Mouse (Mus musculus) ovary, adult 18-20 months (tissue): ENCODE results near the gene Gcnt7.

Experiments used
- DNase-seq: peaks from one replicate; pipeline ENCODE4 v3.0.0; 2022; ENCODE audit warnings: low spot score, mixed read lengths

Gene Gcnt7

DNA sequence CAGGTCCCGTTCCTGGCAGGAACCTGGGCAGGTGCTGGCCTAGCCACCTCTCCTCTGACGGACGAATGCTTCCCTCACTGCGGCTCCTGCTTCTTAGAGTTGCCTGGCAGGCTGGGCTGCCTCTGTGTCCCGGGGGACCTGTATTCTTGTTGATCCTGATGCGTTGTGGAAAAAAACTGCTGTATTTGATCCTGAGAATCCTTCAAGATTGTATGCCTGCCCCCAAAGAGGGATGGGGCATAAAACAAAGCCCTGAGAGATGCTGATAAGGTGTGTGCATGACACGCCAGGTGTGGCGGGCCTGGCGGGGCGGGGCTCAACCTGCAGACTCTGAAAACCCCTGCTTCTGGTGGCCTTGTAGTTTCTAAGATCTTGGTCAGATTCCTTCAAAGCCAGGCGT, at the start of gene Gcnt7:
Gene Gcnt7 (minus strand): TSS at position 101 of the 400 bp plus-strand sequence.
- no peak for DNase-seq

DNA sequence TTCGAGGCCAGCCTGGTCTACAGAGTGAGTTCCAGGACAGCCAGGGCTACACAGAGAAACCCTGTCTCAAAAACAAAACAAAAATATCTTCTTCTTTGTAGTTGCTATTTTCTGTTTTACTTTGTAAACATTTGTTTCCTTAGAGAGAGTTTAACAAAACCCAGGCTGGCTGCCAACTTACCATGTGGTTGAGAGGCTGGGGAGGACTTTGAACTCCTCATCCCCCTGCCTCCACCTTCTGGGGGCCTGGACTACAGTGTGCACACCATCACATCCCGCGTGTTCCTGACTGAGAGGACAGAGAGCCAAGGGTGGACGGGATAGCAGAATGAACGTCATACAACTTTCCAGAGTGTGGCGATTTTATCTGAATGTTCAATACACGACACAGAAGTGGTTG, 47.7 kb upstream of the Gcnt7 start:
- DNase-seq, result no peak

DNA sequence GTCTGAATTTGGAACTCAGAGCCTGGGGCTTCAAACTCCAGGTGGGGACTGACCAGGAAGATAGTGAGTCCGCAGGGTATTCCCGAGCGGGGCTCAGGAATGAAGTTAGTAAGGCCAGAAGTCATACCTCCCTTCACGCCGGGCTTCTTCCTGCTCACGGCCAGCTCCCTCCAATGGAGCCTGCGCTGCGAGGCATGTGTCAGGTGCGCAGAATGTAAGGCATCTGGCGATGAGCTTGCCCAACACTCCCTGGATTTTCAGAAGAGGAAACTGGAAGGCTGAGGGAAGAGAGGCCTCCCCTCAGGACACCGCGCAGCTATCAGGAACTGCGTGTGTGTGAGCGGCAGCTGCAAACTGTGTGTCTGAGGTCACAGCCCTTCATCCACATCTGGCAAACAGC, 43.8 kb upstream of the Gcnt7 start:
- DNase-seq, result no peak

DNA sequence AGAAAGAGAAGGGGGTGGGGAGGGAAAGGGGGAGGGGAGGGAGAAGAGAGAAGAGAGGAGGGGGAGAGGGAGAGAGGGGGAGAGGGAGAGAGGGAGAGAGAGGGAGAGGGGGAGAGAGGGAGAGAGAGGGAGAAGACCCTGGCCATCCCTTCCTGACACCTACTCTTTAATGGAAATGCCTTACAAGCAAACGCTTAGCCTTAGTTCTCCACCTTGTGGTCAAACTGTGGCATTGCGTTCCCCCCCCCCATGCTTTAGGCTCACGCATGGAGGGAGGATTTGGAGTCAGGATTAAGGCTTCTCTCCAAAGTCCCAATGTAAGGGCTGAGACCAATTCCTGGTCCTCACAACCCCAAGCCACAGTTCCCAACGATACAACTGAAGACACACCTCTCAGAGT, 42.9 kb upstream of the Gcnt7 start:
- DNase-seq, result no peak

DNA sequence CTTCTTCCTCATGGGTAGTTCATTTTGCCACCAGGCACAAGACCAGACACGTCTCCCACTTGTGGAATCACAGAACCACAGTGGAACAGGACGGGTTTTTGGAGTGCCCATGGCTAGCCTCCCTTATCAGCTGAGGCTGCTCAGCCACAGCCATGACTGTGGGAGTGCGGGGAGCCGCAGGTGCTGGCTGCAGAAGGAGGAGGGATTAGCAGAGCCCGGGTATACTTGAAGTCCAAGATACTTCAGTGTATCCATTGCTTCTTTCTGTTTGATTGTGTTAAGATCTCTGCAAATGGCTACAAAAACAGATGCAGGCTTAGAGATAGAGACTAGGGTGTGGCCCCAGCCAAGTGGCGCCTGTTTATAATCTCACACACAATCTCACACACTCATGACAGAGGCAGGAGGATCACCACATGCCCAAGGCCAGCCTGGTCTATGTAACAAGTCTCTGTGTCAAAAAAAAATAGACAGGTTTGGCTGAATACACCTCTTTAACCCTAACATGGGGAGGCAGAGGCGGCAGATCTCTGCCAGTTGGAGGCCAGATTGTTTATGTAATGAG, 42.4 kb upstream of the Gcnt7 start:
- DNase-seq, result no peak

DNA sequence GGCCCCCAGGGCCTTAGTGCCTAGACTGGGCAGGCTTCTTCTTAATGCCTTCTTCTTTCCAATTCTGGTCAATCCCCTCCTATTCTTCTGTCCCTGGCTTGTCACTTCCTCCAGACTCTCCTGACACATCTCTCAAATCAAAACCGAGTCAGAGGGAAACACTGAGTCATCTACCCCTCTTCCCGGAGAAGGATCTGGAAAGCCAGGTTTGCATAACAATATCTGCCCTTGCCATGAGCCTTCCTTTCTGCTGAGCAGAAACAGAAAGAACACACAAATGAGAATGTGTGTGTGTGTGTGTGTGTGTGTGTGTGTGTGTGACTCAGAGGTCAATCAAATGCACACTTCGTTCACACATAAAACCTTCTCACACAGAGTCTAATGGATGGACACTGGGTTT, 40.4 kb upstream of the Gcnt7 start:
- no peak for DNase-seq

DNA sequence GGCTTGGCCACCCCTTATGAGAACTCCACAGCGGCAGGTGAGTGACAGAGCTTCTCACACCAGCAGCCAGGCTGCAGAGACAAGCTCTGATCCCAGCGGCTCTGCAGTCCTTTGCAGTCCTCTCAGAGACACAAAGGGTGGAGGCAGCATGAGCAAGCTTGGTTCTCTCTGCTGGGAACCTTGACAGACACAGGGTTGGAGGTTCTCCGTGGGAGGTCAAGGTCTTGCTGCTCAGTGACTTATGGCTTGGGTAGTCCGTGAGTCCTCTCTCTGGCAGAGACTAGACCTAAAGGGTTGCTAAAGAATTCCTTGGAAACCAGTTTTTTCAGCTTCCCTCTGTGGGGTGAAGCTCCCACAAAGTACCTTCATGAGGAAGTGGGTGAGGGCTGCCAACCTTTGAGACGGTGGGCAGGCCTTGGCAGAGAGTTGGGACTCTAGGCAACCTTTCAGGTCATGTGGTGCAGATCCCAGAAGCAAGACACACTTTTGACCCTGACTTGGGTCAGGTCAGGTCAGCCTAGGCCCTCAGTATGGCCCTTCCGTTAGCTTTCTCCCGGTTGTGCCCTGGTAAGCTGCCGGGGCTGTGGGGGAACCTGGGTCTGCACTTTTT, 38.4 kb upstream of the Gcnt7 start:
- DNase-seq, result no peak

DNA sequence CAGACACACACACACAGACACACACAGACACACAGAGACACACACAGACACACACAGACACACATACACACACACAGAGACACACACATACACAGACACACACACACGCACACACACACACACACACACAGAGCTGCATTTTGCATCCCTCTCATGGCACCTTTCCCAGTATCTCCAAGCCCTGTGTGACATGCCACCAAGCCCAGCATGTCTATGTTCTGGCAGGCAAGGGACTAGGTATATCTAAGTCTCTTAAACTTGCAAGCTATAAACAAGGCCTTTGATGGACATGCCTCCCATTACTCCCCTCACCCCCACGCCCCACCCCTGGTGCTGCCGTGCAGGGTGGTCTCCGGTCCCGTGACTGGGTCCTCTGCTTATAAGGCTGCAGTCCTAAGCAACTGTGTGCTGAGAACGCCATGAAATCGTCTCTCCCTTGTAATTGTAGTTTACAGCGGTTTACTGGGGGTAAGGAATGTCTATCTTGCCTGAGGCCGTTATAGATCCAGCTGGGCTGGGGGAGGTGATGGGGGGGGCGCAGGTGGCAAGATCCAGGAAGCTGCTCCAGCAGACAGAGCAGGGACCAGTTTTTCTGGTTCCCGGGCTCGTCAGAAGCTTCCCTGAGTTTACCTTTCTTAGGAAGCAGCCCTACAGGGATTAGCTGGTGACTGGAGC, 26.4 kb upstream of the Gcnt7 start:
- no peak for DNase-seq

DNA sequence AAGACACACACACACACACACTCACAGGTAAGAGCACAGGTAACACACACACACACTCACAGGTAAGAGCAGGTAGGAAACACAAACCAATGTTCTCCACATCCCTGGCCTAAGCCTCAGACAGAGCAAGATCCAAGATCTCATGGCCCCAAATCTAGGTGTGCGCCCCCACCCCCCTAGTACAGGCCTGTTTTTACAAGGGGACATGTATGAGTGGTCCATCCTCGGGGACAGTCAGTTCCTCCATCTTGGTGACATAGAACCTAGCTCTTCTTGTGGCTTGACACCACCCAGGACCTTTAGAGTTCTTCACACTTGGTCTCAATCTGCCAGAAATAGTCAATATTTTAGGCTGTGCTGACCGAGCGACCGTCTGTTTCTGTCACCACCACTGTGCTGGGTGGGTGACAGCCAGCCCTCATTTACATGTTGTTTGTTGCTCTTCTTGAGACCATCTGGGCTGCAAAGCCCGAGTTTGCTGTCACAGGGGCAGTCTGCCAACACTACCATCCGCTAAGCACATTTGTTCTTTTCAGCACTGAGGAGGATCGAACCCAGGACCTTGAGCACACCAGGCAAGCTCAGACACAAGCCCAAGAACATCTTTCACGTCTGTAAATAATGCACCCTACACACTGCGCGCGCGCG, 25.5 kb upstream of the Gcnt7 start:
- no peak for DNase-seq

DNA sequence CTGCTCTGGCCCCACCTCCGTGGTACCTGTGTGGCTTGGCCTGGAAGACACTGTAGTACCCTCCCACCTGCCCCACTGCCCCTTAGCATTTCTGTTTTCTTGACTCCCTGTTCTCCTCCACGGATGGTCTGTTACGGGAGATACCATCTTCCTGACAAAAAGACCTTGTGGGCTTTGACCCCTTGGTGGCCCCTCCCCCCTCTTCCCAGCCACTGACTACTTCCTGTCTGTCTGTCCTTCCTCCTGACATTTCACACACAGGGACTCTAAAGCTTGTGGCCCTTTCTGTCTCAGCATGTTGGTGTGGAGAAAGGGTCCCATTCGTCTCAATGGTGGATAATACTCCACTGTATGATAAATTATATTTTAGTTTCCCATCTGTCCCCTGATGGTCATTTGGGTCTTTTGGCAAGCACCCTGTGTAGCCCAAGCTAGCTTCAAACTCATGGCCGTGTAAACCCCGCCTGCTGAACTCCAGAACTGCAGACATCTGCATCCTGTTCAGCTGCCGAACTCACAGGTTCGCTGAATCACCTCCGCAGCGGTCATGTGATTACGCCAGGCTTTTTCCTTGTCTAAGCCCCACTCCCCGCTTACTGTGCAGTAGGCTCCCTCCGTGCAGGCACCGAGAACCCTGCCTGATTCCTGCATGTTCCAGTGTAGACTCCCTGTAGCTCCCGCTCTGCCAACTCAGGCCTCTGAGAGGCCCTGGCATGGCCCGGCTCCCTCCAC, 23.4 kb upstream of the Gcnt7 start:
- no peak for DNase-seq

DNA sequence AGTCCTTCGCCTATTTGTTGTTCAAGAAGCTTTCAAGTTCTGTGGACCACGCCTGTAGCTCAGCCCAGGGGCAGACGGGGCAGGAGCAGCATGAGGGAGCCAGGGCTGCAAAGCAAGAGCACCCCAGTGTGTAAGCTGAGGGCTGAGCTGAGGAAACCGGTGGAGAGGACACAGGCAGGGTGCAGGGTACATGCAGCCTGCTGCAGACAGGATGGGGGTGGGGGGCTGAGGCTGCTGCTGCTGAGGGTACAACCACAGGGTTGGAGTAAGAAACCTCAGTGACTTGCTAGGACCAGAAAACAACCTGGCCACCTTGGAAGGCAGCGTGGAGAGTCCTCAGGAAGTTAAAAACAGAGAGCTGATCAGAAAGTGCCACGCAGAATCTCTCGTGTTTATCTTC, 21.9 kb upstream of the Gcnt7 start:
- no peak for DNase-seq

DNA sequence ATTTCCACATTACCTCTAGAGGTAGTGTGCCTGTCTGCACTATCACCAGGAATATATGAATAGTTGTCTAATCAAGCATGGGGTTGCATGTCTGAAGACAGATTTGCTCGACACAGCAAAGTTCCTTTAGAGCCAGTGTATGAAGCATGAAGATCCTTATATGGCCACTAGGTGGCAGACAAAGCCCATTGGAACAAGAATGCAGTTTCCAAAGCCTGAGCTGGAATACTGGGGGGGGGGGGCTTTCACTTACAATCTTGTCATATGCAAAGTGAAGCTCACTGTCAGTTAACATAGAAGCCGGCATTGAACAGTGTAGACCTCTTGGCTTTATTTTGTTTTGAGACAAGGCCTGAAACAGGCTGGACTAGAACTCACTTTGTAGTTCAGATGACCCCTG, 19.5 kb upstream of the Gcnt7 start:
- no peak for DNase-seq

DNA sequence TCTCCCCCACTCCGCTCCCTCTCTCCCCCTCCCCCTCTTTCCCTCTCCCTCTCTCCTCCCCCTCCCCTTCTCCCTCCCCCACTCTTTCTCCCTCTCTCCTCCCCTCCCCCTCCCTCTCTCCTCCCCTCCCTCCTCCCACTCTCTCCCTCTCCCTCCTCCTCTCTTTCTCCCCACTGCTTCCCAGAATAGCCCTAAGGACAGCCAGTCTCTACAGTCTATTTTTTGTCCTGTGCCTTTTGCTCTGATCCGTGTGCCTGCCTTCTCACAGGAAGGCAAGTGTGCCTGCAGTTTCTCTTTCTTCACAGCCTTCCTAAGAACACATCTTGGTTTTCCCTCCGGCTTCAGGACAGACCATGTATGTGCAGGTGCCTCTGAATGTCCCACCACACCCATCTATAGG, 19.0 kb upstream of the Gcnt7 start:
- no peak for DNase-seq

DNA sequence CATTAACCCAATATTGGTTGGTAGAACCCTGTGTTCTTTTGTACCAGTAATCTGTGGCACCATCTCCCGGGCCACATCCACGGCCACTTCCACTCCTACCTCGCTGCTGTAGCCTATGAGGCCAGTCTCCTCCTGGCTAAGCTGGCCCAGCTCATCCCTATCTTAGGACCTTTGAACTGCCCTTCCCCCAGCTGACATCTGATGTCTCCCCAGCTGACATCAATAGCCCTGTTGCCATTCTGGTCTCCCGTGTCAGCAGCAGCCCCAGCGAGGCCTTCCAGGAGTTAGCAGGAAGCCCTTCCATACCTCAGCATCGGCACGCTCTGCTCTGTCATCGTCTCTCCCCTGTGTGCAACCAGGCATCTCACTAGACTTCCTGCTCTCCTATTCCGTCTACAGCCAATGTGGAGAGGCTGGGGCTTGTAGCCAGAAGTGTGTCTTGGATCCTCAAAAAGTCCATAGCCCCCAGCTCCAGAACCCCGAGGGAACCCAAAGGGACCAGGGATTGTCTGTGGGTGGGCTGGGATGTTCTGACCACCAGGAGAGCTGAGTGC, 18.4 kb upstream of the Gcnt7 start:
- no peak for DNase-seq

DNA sequence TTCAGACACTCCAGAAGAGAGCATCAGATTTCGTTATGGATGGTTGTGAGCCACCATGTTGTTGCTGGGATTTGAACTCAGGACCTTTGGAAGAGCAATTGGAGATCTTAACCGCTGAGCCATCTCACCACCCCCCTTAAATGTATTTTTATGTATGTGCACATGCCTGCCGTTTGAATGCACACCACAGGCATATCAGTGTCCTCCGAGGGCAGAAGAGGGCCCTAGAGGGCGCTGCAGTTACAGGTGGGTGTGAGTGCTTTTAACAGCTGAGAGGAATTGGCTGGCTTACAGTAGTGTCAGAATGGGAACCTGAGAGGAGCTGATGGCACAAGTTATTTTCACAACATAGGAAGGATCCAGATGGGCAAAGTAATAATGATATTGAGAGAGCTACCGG, 16.6 kb upstream of the Gcnt7 start:
- no peak for DNase-seq

DNA sequence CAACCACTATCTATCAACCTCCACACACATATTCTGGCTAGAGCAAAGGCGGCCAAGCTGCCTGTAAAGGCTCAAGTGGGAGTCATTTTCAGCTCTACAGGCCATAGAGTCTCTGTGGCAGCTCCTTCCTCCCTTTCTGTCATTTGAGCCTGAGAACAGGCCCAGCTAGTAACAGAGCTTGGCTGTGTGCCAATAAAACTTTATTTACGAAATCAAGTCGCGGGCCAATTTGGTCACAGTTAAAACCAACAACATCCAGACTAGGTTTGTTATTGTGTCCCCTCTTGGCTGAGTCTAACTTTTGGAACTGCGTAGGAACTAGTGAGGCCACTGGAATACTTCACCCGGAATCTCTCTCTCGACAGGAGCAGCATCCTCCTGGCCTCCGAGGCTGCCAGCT, 15.2 kb upstream of the Gcnt7 start:
- DNase-seq, result no peak

DNA sequence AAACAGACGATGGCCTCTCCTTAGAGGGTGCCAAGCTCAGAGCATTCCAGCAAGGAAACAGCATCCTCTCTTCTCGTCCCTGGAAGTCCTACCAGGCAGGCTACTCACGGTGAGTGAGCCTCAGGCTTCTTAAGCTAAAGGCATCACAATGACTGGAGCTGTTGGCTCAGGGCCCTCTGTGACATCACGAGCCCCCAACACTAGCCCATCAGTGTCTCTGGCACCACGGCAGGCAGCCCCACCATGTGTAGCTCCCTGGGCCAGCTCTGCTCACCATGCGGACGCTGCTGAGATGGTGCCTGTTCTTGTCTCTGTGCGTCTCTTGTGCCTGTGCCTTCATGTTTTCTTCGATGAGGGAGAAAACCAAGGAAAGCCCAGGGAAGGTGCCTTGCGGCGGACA, 13.9 kb upstream of the Gcnt7 start, which contains the start of gene Fam209:
Gene Fam209 (plus strand): TSS at position 203 of the 400 bp plus-strand sequence.
- no peak for DNase-seq

DNA sequence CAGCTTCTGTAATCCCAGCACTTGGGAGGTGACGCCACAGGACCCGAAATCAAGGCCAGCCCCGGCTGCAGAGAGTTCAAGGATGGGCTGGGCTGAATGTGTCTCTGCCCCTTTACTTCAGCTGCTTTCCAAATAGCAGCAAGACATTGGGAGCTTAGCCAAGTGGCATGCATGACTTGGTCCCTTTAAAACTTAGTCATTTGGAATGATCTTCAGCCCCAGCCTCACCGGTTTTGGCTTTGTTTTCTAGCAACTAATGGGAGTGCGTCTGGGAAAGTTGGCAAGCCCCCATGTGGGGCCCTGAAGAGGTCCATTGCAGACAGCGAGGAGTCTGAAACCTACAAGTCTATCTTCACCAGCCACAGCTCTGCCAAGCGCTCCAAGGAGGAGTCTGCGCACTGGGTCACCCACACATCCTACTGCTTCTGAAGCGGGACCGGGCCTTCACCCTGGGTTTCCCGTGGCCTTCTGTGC, 10.0 kb upstream of the Gcnt7 start:
- DNase-seq, result peak; percentile 28

DNA sequence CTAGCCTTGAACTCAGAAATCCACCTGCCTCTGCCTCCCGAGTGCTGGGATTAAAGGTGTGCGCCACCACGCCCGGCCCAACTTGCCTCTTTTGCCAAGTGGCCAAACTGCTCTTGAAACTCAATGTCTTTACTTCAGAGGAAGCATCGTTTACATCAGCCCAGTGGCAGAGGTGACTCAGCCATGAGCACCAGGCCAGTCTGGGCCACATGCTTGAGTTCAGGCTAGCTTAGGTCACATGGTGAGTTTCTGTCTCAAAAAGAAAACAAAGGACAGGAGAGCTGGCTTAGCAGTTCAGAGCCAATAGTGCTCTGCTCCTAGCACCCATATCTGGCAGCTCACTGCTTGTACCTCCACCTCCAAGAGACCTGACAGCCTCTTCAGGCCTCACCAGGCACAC, 8.8 kb upstream of the Gcnt7 start:
- DNase-seq, result no peak

DNA sequence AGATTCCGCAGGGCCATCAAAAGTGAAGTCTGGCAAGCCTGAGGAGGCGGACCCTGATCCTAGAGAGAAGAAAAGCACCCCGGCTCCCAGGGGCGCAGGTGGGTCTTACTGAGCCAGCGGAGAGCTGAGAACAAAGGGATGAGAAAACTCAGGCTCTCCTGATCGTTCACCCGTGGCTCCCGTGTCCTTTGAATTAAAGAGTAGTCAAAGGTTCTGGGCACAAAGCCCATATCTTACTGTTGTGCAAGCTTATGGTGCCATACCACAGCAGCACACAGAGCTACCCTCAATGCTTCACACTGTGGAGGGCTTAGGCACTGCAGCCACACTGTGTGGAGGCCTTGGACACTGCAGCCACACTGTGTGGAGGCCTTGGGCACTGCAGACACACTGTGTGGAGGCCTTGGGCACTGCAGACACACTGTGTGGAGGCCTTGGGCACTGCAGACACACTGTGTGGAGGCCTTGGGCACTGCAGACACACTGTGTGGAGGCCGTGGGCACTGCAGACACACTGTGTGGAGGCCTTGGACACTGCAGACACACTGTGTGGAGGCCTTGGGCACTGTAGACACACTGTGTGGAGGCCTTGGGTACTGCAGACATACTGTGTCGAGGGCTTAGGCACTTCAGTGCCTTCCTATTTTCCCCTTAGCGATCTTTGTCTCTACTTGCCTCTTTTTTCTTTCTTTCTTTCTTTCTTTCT, 8.2 kb upstream of the Gcnt7 start:
- DNase-seq, result no peak

DNA sequence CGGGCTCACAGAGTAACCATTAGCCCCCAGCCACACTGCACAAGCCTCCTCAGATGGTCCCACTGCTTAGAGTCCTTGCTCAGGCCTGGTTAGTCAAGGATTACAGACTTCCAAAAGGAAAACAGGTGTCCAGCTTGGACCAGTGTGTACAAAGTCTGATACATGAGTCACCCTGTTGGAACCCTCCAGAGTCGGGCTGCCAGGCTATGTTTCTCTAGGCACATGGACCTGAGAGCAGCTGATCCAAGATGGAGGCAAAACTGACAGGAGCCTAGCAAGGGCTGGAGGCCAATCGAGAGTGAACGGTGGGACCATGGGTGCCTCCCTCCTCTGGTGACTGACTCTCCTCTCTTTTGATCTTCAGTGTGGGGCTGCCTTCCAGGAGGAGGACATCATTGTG, 4.4 kb upstream of the Gcnt7 start:
- no peak for DNase-seq

DNA sequence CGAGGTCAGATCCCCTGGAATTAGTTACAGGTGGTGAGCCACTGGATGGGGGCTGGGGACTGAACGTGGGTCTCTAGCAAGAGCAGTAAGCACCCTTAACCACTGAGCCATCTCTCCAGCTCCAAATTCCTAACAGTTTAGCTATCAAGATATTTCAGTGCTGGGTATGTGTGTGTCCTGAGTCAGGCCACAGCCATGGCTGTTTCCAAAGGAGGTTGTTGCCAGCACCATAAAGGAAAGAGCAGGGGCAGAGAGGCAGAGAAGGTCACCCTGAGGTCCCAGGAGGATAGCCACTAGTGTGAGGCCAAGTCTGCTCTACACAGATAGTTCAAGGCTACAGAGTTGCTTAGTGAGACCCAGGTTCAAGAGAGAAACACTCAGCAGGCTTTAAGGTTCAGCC, 2.3 kb upstream of the Gcnt7 start:
- no peak for DNase-seq
